Mouse (Mus musculus) embryonic facial prominence, embryonic 14.5 days (tissue): ENCODE measurements at regions not wholly inside any gene's neighbourhood (a gene's known extent, or its start where the extent isn't known, plus 50 kb on each side); places are given as distances from the start of the nearest gene placed in this dataset.

Experiments used
- ATAC-seq: fragments of 200-750 bp; cut with Nextera tagmentation; 2 replicates; pipeline ENCODE4 v1.8.0; 2017; ENCODE audit warnings: low read depth, moderate number of reproducible peaks, moderate TSS enrichment
- DNase-seq: peaks from one replicate; pipeline ENCODE4 v3.0.0-alpha.2; 2015; ENCODE audit warnings: low spot score
- H3K27ac ChIP-seq: fragments of 300-500 bp; sonication (generic); replicated peaks from 2 replicates; pipeline ENCODE4 v1.5.1; 2014; ENCODE audit warnings: low read depth, mild to moderate bottlenecking, low read length, moderate library complexity
- H3K27me3 ChIP-seq: fragments of 300-500 bp; sonication (generic); replicated peaks from 2 replicates; pipeline ENCODE4 v1.6.1; 2014; ENCODE audit warnings: low read length; ENCODE audit not compliant: control insufficient read depth, insufficient read depth
- H3K36me3 ChIP-seq: fragments of 300-500 bp; sonication (generic); 2 replicates; pipeline ENCODE4 v1.6.1; 2014; ENCODE audit warnings: low read length, mixed read lengths; ENCODE audit not compliant: control insufficient read depth, insufficient read depth
- H3K4me1 ChIP-seq: fragments of 300-500 bp; sonication (generic); 2 replicates; pipeline ENCODE4 v1.6.1; 2014; ENCODE audit warnings: antibody characterized with exemption, low read length; ENCODE audit not compliant: control insufficient read depth, insufficient read depth
- H3K4me2 ChIP-seq: fragments of 300-500 bp; sonication (generic); 2 replicates; pipeline ENCODE4 v1.6.1; 2014; ENCODE audit warnings: low read depth, mild to moderate bottlenecking, low read length, moderate library complexity, mixed read lengths
- H3K4me3 ChIP-seq: fragments of 300-500 bp; sonication (generic); 2 replicates; pipeline ENCODE4 v1.5.1; 2014; ENCODE audit warnings: low read depth, mild to moderate bottlenecking, low read length
- H3K9ac ChIP-seq: fragments of 300-500 bp; sonication (generic); 2 replicates; pipeline ENCODE4 v1.6.1; 2014; ENCODE audit warnings: low read depth, mild to moderate bottlenecking, low read length, moderate library complexity, mixed read lengths
- H3K9me3 ChIP-seq: fragments of 300-500 bp; sonication (generic); 2 replicates; pipeline ENCODE4 v1.6.1; 2016; ENCODE audit warnings: low read length; ENCODE audit not compliant: control insufficient read depth
- WGBS: fragments of 180-500 bp; shearing (Covaris S2); extraction: QIAGEN DNeasy Blood & Tissue Kit; methylation state at CpG from one replicate; pipeline ENCODE4 v1.1.7; 2014; 5-methylcytosine and 5-hydroxymethylcytosine counted together

DNA sequence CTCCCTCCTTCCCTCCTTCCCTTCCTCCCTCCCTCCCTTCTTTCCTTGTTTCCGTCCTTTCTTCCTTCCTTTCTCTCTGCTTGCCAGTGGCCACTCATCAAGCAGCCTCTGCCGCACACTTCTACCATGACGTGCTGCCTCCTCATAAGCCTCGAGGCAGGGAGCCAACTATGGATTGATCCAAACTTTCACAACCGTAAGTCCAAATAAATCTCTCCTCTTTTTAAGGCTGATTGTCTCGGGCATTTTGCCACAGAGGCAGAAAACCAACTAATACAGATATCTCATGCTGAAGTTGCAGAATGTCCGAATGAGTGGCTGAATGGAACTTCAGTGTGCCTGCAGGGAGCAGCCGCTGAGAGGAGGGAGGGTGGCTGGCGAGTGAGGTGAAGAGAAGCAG lies 251.7 kb downstream of the Plpp3 start:
- no peaks in the 10 kb centered on the region for H3K27me3 ChIP-seq
- no peak overlapping the region for H3K27ac ChIP-seq
- H3K4me1 ChIP-seq = peaks cover 14% of the 10 kb centered on the region; the same call in 1 of the 2 replicates
- no peak overlapping the region for H3K4me3 ChIP-seq
- ATAC-seq = no peak
- no peaks in the 10 kb centered on the region for H3K9me3 ChIP-seq
- 70% methylated on average over 9 of the region's 9 CpGs for WGBS
- H3K9ac ChIP-seq = no peak overlapping the region
- no peaks in the 10 kb centered on the region for H3K36me3 ChIP-seq
- no peak for DNase-seq
- no peak overlapping the region for H3K4me2 ChIP-seq

GRCm38 (mm10) chr4:105417166-105417565 lies 260.0 kb downstream of the Plpp3 start:
- no peaks in the 10 kb centered on the region for H3K4me1 ChIP-seq
- peaks cover 11% of the 10 kb centered on the region; the same call in 1 of the 2 replicates for H3K9me3 ChIP-seq
- no peak for ATAC-seq
- no peak overlapping the region for H3K4me3 ChIP-seq
- no peaks in the 10 kb centered on the region for H3K27me3 ChIP-seq
- no peak overlapping the region for H3K9ac ChIP-seq
- no peaks in the 10 kb centered on the region for H3K36me3 ChIP-seq
- no peak for DNase-seq
- WGBS = 95% methylated on average over 3 of the region's 3 CpGs
- H3K4me2 ChIP-seq = no peak overlapping the region
- no peak overlapping the region for H3K27ac ChIP-seq

DNA sequence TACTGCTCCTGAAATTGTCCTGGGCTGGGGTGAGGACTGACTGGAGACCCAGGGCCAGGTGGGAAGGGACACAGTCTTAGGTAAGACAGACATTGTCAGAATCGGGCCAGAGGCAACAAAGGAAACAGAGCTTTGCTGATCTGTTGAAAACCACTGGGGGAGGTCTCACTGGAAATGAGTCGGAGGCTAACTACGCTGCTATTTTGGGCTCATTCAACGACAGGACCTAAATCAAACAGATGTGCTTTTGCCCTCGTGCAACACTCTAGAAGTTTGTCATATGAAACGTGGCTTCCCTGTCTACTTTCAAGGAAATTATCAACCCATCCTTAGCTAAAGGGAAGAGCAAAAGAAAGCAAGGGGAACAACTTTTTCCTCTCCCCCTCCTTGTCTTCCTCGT lies 265.3 kb downstream of the Plpp3 start:
- Histone ChIP-seq H3K36me3 (no peaks in the 10 kb centered on the region), H3K4me3 (no peak overlapping the region), H3K27ac (no peak overlapping the region), H3K4me1 (no peaks in the 10 kb centered on the region), H3K9me3 (no peaks in the 10 kb centered on the region), H3K4me2 (no peak overlapping the region), H3K9ac (no peak overlapping the region), H3K27me3 (no peaks in the 10 kb centered on the region)
- no peak for DNase-seq
- 30% methylated on average over 7 of the region's 7 CpGs for WGBS
- no peak for ATAC-seq

GRCm38 (mm10) chr4:105423727-105424201 lies 266.6 kb downstream of the Plpp3 start:
- H3K27me3 ChIP-seq = no peaks in the 10 kb centered on the region
- DNase-seq (no peak), ATAC-seq (no peak)
- WGBS = 80% methylated on average over 3 of the region's 3 CpGs
- H3K36me3 ChIP-seq = no peaks in the 10 kb centered on the region
- H3K9me3 ChIP-seq = no peaks in the 10 kb centered on the region
- H3K4me1 ChIP-seq = no peaks in the 10 kb centered on the region
- no peak overlapping the region for H3K27ac ChIP-seq
- H3K4me3 ChIP-seq = no peak overlapping the region
- H3K9ac ChIP-seq = no peak overlapping the region
- H3K4me2 ChIP-seq = no peak overlapping the region

DNA sequence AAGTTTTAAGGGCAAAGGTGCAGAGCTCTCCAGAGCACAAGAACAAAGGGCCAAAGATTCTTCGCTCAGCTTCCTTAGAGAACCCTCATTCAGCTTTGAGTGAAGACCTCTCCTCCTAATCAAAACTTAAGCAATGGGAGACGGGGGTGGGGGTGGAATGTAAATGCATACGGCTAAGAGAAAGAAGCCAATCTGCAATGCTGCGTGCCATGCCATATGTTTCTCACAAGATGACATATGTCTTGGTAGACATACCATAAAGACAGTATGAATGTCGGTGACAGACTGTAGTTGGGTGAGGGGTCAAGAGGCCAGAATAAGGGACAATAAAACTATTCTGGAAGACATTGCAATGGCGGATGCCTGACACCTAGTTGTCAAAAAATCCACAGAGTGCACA lies 267.9 kb downstream of the Plpp3 start:
- no peak overlapping the region for H3K9ac ChIP-seq
- no peaks in the 10 kb centered on the region for H3K36me3 ChIP-seq
- no peak overlapping the region for H3K4me2 ChIP-seq
- no peaks in the 10 kb centered on the region for H3K4me1 ChIP-seq
- H3K27me3 ChIP-seq = no peaks in the 10 kb centered on the region
- no peak for ATAC-seq
- DNase-seq = no peak
- H3K27ac ChIP-seq = no peak overlapping the region
- no peaks in the 10 kb centered on the region for H3K9me3 ChIP-seq
- 64% methylated on average over 6 of the region's 6 CpGs for WGBS
- no peak overlapping the region for H3K4me3 ChIP-seq

- no peak overlapping the region for H3K27ac ChIP-seq
- no peak overlapping the region for H3K9ac ChIP-seq
- H3K9me3 ChIP-seq = no peaks in the 10 kb centered on the region
- no peaks in the 10 kb centered on the region for H3K36me3 ChIP-seq
- no peak overlapping the region for H3K4me2 ChIP-seq
- no peak for DNase-seq
- 58% methylated on average over 6 of the region's 6 CpGs for WGBS
- ATAC-seq = no peak
- no peak overlapping the region for H3K4me3 ChIP-seq
- H3K27me3 ChIP-seq = no peaks in the 10 kb centered on the region
- no peaks in the 10 kb centered on the region for H3K4me1 ChIP-seq
Measured at GRCm38 (mm10) chr4:105427581-105427980, 270.4 kb downstream of the Plpp3 start.

DNA sequence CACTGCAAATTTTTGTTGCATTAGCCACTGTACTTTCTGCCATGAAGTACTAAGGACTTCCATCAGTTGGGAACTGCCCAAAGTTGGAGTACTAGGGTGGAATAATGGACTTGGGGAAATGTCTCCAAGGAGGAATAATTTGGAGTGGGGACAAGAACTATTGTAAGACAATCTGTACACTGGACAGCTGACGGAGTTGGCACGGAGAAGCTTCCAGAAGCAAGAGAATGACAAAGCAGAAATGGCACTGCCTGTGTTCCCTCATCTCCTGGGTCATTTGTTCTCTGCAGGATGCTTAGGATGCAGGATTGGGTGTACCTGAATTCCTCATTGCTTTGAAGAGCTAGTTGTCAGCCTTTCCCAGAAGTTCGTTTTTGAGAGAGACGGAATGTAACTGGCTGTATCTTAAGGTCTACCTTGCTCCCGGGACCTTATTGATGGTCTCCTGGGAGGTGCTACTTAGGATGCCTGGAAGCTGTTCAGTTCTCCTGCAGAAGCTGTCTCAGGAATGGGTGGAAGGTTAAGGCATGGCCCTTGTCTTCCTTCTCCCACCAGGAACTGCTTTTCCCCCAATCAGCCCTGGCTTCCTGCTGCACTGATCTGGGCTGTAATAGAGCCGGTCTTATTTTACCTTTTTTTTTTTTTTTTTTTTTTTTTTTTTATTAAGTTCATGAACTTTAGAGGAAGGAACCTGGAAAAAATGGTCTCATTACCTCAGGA lies 272.4 kb downstream of the Plpp3 start:
- Histone ChIP-seq H3K9ac (no peak overlapping the region), H3K27me3 (no peaks in the 10 kb centered on the region), H3K36me3 (no peaks in the 10 kb centered on the region), H3K9me3 (no peaks in the 10 kb centered on the region), H3K27ac (no peak overlapping the region), H3K4me2 (no peak overlapping the region), H3K4me1 (no peaks in the 10 kb centered on the region), H3K4me3 (no peak overlapping the region)
- ATAC-seq (no peak), DNase-seq (no peak)
- whole genome bisulfite sequencing = 67% methylated on average over 6 of the region's 6 CpGs

GRCm38 (mm10) chr4:105432461-105432860 lies 275.3 kb downstream of the Plpp3 start:
- DNase-seq = no peak
- Histone ChIP-seq H3K27me3 (no peaks in the 10 kb centered on the region), H3K4me1 (no peaks in the 10 kb centered on the region), H3K36me3 (no peaks in the 10 kb centered on the region), H3K9ac (no peak overlapping the region), H3K4me3 (no peak overlapping the region), H3K27ac (no peak overlapping the region), H3K4me2 (no peak overlapping the region), H3K9me3 (no peaks in the 10 kb centered on the region)
- no peak for ATAC-seq
- 91% methylated on average over 4 of the region's 4 CpGs for WGBS

DNA sequence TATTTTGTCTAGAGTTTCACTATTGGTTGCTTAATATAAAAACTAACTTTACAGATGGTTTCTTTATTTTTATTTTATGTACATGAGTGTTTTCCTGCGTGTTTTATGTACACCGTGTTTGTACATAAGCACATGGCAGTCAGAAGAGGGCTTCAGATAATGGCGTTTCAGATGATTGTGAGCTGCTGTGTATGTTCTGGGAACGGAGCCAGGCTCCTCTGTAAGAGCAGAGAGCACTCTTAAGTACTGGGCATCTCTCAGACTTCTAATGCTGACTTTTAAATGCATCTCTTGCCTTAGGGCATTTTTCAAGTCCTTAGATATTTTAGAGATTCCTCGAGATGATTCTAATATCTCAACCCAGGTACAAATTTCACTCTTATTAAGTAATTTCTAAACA lies 280.0 kb downstream of the Plpp3 start:
- Histone ChIP-seq H3K36me3 (no peaks in the 10 kb centered on the region), H3K4me3 (no peak overlapping the region), H3K4me2 (no peak overlapping the region), H3K9ac (no peak overlapping the region), H3K4me1 (no peaks in the 10 kb centered on the region), H3K9me3 (no peaks in the 10 kb centered on the region), H3K27me3 (no peaks in the 10 kb centered on the region), H3K27ac (no peak overlapping the region)
- no peak for ATAC-seq
- no peak for DNase-seq
- 66% methylated on average over 5 of the region's 5 CpGs for WGBS
